Mouse (Mus musculus): ENCODE results near the gene Cmbl. TPM values are rescaled to one million over a fixed set of nuclear protein-coding genes. Genes with fewer than 3 reads are reported as not detected.
A peak's percentile ranks its signal among the peaks of the same experiment; 100 is the strongest.
"Not testable (repeated sequence)": the region's sequence is repeated elsewhere in the genome, so short reads cannot be mapped to it uniquely, and the experiment has no call there.

Cmbl gene
- polyA plus RNA-seq, 1 experiment = 17.1 TPM

GRCm38 (mm10) chr15:31573287-31573686 is 8.1 kb downstream of the Cmbl start:
- H3K4me1 ChIP-seq (ENCODE audit: control insufficient read depth, insufficient read depth, low read length) = peaks cover 3% of the 10 kb centered on the region; the same call in 1 of the 2 replicates
- DNase-seq = no peak
- no peaks in the 10 kb centered on the region for H3K27me3 ChIP-seq (ENCODE audit: control insufficient read depth, insufficient read depth, low read length)
- TF ChIP-seq CTCF (IDR thresholded peaks at IDR 0.05; ENCODE audit: borderline replicate concordance, insufficient read depth, low read depth, low read length) = no peak
- no peak for TF ChIP-seq POLR2A (IDR thresholded peaks at IDR 0.05; ENCODE audit: borderline replicate concordance, insufficient read depth, low read length)
- no peak overlapping the region for H3K4me3 ChIP-seq (replicated peaks; ENCODE audit: insufficient read depth, low read depth, low read length)
- H3K27ac ChIP-seq (ENCODE audit: insufficient read depth, low read length) = no peak overlapping the region
- 95% methylated on average over 4 of the region's 4 CpGs for WGBS

DNA sequence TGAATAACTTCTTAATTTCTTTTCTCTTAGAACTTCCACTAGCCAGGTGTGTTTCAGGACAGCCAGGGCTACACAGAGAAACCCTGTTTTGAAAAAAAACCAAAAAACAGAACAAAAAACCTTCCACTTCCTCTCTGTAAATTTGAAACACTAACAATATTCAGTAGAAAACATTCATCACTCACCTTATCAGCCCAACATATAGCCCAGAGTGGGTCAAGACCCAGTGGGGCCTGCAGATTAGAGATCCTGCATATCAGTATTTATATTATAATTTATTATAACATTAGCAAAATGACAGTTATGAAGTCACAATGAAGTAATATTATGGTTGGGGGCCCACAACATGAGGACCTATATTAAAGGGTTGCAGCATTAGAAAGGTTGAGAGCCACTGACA is 8.5 kb downstream of the Cmbl start:
- no peak for TF ChIP-seq POLR2A (IDR thresholded peaks at IDR 0.05; ENCODE audit: borderline replicate concordance, insufficient read depth, low read length)
- TF ChIP-seq CTCF (IDR thresholded peaks at IDR 0.05; ENCODE audit: borderline replicate concordance, insufficient read depth, low read depth, low read length) = no peak
- peaks cover 3% of the 10 kb centered on the region; the same call in 1 of the 2 replicates for H3K4me1 ChIP-seq (ENCODE audit: control insufficient read depth, insufficient read depth, low read length)
- DNase-seq = no peak
- no peak overlapping the region for H3K27ac ChIP-seq (ENCODE audit: insufficient read depth, low read length)
- no peak overlapping the region for H3K4me3 ChIP-seq (replicated peaks; ENCODE audit: insufficient read depth, low read depth, low read length)
- H3K27me3 ChIP-seq (ENCODE audit: control insufficient read depth, insufficient read depth, low read length) = no peaks in the 10 kb centered on the region

GRCm38 (mm10) chr15:31576076-31576475 is 10.9 kb downstream of the Cmbl start:
- no peak overlapping the region for H3K4me3 ChIP-seq (replicated peaks; ENCODE audit: insufficient read depth, low read depth, low read length)
- WGBS = 75% methylated on average over 5 of the region's 5 CpGs
- H3K27me3 ChIP-seq (ENCODE audit: control insufficient read depth, insufficient read depth, low read length) = no peaks in the 10 kb centered on the region
- H3K4me1 ChIP-seq (ENCODE audit: control insufficient read depth, insufficient read depth, low read length) = peaks cover 3% of the 10 kb centered on the region; the same call in 1 of the 2 replicates
- TF ChIP-seq POLR2A (IDR thresholded peaks at IDR 0.05; ENCODE audit: borderline replicate concordance, insufficient read depth, low read length) (no peak), CTCF (IDR thresholded peaks at IDR 0.05; ENCODE audit: borderline replicate concordance, insufficient read depth, low read depth, low read length) (no peak)
- no peak overlapping the region for H3K27ac ChIP-seq (ENCODE audit: insufficient read depth, low read length)
- no peak for DNase-seq

DNA sequence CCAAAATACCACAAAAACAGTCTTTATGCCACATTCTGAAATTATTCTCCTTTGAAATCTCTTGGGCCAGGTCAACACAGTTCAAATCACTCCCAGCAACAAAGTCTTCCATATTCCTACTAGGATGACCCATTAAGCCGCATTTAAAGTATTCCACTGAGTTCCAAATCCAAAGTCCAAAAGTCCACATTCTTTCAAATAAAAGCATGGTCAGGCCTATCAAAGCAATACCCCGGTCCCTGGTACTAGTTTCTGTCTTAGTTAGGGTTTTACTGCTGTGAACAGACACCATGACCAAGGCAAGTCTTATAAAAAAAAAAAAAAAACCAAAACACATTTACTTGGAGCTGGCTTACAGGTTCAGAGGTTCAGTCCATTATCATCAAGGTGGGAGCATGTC is 15.9 kb downstream of the Cmbl start:
- H3K27ac ChIP-seq (ENCODE audit: insufficient read depth, low read length); DNase-seq; H3K4me3 ChIP-seq (replicated peaks; ENCODE audit: insufficient read depth, low read depth, low read length); H3K4me1 ChIP-seq (ENCODE audit: control insufficient read depth, insufficient read depth, low read length); H3K27me3 ChIP-seq (ENCODE audit: control insufficient read depth, insufficient read depth, low read length): not testable (repeated sequence)
- 96% methylated on average over 2 of the region's 2 CpGs for WGBS

DNA sequence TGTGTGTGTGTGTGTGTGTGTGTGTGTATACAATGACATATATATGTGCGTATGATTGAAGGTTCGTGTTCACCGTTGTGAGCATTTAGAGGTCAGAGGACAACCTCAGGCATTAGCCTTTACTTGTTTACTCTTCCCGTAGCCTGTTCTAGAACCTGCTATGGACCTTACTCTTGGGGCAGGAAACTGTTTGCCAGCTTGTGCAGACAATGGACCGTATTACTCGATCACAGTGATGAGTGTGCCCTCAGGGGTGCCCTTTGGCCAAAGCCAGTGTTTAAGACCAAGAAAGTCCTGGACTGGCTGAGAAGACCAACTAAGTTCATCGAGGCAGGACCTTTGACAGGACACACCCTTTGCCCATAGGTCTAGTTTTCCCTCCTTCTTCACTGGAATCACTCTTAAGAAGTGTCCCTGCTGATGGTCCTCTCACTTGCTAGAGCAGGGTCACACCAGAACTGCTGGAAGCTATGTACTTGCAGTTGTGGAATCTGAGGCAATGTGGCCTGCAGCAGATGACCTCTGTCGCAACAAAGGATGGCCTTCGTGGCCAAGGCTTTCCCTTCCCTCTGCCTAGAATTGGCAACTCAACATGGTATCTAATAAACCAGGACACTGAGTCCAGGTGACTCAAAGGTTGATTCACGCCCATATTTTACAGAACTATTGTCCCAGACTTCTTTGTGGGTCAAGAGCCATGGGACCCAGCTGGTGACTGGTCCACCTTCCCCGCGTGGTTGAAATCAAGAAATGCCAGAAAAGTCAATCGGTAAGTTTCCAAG is 18.3 kb downstream of the Cmbl start:
- H3K27ac ChIP-seq (ENCODE audit: insufficient read depth, low read length) = no peak overlapping the region
- DNase-seq = no peak
- H3K27me3 ChIP-seq (ENCODE audit: control insufficient read depth, insufficient read depth, low read length) = no peaks in the 10 kb centered on the region
- WGBS = 89% methylated on average over 13 of the region's 13 CpGs
- no peak for TF ChIP-seq POLR2A (IDR thresholded peaks at IDR 0.05; ENCODE audit: borderline replicate concordance, insufficient read depth, low read length)
- TF ChIP-seq CTCF (IDR thresholded peaks at IDR 0.05; ENCODE audit: borderline replicate concordance, insufficient read depth, low read depth, low read length) = no peak
- no peaks in the 10 kb centered on the region for H3K4me1 ChIP-seq (ENCODE audit: control insufficient read depth, insufficient read depth, low read length)
- H3K4me3 ChIP-seq (replicated peaks; ENCODE audit: insufficient read depth, low read depth, low read length) = no peak overlapping the region

GRCm38 (mm10) chr15:31585238-31585637 is 20.0 kb downstream of the Cmbl start:
- Histone ChIP-seq H3K27ac (ENCODE audit: insufficient read depth, low read length) (no peak overlapping the region), H3K4me1 (ENCODE audit: control insufficient read depth, insufficient read depth, low read length) (no peaks in the 10 kb centered on the region), H3K27me3 (ENCODE audit: control insufficient read depth, insufficient read depth, low read length) (no peaks in the 10 kb centered on the region), H3K4me3 (replicated peaks; ENCODE audit: insufficient read depth, low read depth, low read length) (no peak overlapping the region)
- no peak for DNase-seq
- TF ChIP-seq POLR2A (IDR thresholded peaks at IDR 0.05; ENCODE audit: borderline replicate concordance, insufficient read depth, low read length) (no peak), CTCF (IDR thresholded peaks at IDR 0.05; ENCODE audit: borderline replicate concordance, insufficient read depth, low read depth, low read length) (no peak)
- 81% methylated on average over 7 of the region's 7 CpGs for WGBS

DNA sequence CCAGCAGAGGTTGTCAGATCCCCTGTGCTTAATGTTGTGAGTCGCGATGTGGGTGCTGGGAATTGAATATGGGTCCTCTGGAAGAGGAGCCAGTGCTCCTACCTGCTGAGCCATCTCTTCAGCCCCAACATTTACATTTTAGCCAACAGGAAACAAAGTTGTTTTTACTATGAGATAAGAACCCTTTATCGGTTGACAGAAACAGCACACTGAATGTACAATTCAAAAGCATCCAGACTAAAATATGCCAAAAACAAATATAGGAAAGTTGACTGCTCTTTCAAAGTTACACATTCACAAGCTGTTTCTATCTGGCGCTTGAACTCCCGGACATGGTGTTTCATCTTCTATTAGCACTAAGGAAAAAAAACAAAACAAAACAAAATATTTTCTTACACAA is 20.9 kb downstream of the Cmbl start:
- Histone ChIP-seq H3K27me3 (ENCODE audit: control insufficient read depth, insufficient read depth, low read length) (no peaks in the 10 kb centered on the region), H3K4me3 (replicated peaks; ENCODE audit: insufficient read depth, low read depth, low read length) (no peak overlapping the region), H3K4me1 (ENCODE audit: control insufficient read depth, insufficient read depth, low read length) (no peaks in the 10 kb centered on the region), H3K27ac (ENCODE audit: insufficient read depth, low read length) (no peak overlapping the region)
- no peak for DNase-seq
- TF ChIP-seq POLR2A (IDR thresholded peaks at IDR 0.05; ENCODE audit: borderline replicate concordance, insufficient read depth, low read length) = no peak
- no peak for TF ChIP-seq CTCF (IDR thresholded peaks at IDR 0.05; ENCODE audit: borderline replicate concordance, insufficient read depth, low read depth, low read length)
- WGBS = 89% methylated on average over 5 of the region's 5 CpGs

GRCm38 (mm10) chr15:31586519-31586918 is 21.3 kb downstream of the Cmbl start:
- WGBS = 0% methylated on average over 4 of the region's 4 CpGs
- H3K27me3 ChIP-seq (ENCODE audit: control insufficient read depth, insufficient read depth, low read length) = no peaks in the 10 kb centered on the region
- no peaks in the 10 kb centered on the region for H3K4me1 ChIP-seq (ENCODE audit: control insufficient read depth, insufficient read depth, low read length)
- TF ChIP-seq POLR2A (IDR thresholded peaks at IDR 0.05; ENCODE audit: borderline replicate concordance, insufficient read depth, low read length) (no peak), CTCF (IDR thresholded peaks at IDR 0.05; ENCODE audit: borderline replicate concordance, insufficient read depth, low read depth, low read length) (peak; percentile 96)
- H3K4me3 ChIP-seq (replicated peaks; ENCODE audit: insufficient read depth, low read depth, low read length) = no peak overlapping the region
- DNase-seq = peak; percentile 70 to 80
- no peak overlapping the region for H3K27ac ChIP-seq (ENCODE audit: insufficient read depth, low read length)

All from cerebellum, adult 2 months (tissue).